Mouse (Mus musculus): ENCODE results near the gene Gm21953. TPM values are rescaled to one million over a fixed set of nuclear protein-coding genes. Genes with fewer than 3 reads are reported as not detected.
"Not testable (repeated sequence)": the region's sequence is repeated elsewhere in the genome, so short reads cannot be mapped to it uniquely, and the experiment has no call there.

Gene Gm21953
- not detected for total RNA-seq (2021)
- long read RNA-seq, experiment 1: 0 reads
- long read RNA-seq, experiment 2, partial matches to known transcripts: 1 of 4 reads
- long read RNA-seq, experiment 2, other reads (novel, unspliced or antisense): 3 of 4 reads

GRCm38 (mm10) chr4:42293967-42294366, at the start of gene Gm21953:
TSS of gene Gm21953 (plus strand) at chr4:42294267.
- intact Hi-C loops (cut with DNase I); DNase-seq (ENCODE audit: extremely low spot score in 1 of 2, low spot score in 2 of 2); H3K27ac ChIP-seq; H3K4me3 ChIP-seq: not testable (repeated sequence)

GRCm38 (mm10) chr4:42255467-42255866, 38.6 kb upstream of the Gm21953 start, which contains the start of gene Ccl21b:
TSS of gene Ccl21b (plus strand) at chr4:42255767.
- intact Hi-C loops (cut with DNase I); H3K4me3 ChIP-seq; DNase-seq (ENCODE audit: extremely low spot score in 1 of 2, low spot score in 2 of 2); H3K27ac ChIP-seq: not testable (repeated sequence)

GRCm38 (mm10) chr4:42318034-42318433, 24.0 kb downstream of the Gm21953 start, which contains the start of gene Fam205a3:
TSS of gene Fam205a3 (plus strand) at chr4:42318334.
- H3K4me3 ChIP-seq; H3K27ac ChIP-seq; intact Hi-C loops (cut with DNase I); DNase-seq (ENCODE audit: extremely low spot score in 1 of 2, low spot score in 2 of 2): not testable (repeated sequence)

Other genes starting within 250 kb of the Gm21953 start
- gene Gm3893, start 203.1 kb upstream of the Gm21953 start, total RNA-seq (2021): not detected
- gene Gm13304, start 179.4 kb upstream of the Gm21953 start, total RNA-seq (2021): 10 to 100 TPM; 29.7 to 32.6 TPM
- 10 to 100 TPM; 45.6 to 58.0 TPM for gene Gm13306, start 140.8 kb upstream of the Gm21953 start, total RNA-seq (2021)
- gene Gm13305, start 125.7 kb upstream of the Gm21953 start, total RNA-seq (2021): under 1 TPM; 0.89 to 0.97 TPM
- 10 to 100 TPM in 1 of 2 experiments, 1 to 10 TPM in 1; 9.7 to 10.8 TPM for gene Gm10600, start 53.6 kb upstream of the Gm21953 start, total RNA-seq (2021)
- gene Ccl21b, start 38.5 kb upstream of the Gm21953 start, total RNA-seq (2021): not detected
- 1 to 10 TPM in 1 of 2 experiments, not detected in 1; 2.4 TPM for gene Fam205a3, start 24.1 kb downstream of the Gm21953 start, total RNA-seq (2021)
- gene Gm21586, start 145.1 kb downstream of the Gm21953 start, total RNA-seq (2021): not detected
- gene Gm2163, start 172.5 kb downstream of the Gm21953 start, total RNA-seq (2021): 1 to 10 TPM; 7.8 to 8.7 TPM
- 1 to 10 TPM in 1 of 2 experiments, not detected in 1; 2.4 TPM for gene Fam205a2, start 233.9 kb downstream of the Gm21953 start, total RNA-seq (2021)